In the genomic region with DNA sequence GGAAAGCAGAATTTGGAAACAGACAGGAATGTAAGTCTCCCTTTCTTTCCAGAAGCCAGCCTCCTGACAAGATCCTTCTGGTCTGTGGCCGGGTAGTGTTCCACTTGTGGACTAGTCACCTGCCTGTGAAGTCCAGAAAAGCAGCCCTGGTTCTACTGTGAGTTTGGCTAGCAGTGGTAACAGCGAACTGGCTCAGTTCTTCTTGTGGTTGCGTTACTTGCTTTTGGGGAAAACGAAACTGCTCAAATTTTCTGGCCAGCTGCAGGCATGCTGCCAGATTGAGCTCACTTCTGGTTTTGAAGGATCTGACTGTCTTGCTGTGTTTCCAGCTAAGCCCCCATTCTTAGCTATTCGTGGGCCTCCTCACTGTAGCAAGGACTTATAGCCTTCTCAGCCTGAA, we compare ENCODE assay signal across 9 mouse cellular contexts. TPM values are rescaled to one million over a fixed set of nuclear protein-coding genes. Genes with fewer than 3 reads are reported as not detected.
DNase-seq lines count a peak whose midpoint lies in the region; ATAC-seq lines count a peak whose summit lies in the region.
"Had no signal": no experiment of that assay in that cellular context is flagged by ENCODE, and none has a peak within 500 bp of the region (broad histone marks: within the 10 kb centered on the region; RNA-seq: fewer than 3 reads in every experiment).

A gene (minus strand): TSS at position 190 of the 400 bp plus-strand sequence.

- peak; percentile 20 for DNase-seq in layer of hippocampus, adult 9-11 months
- no peak for DNase-seq in layer of hippocampus, adult 8-10 months (ENCODE audit: low spot score in 2 of 2)
- DNase-seq in NIH3T3 (ENCODE audit: low read depth) = peak; percentile 78
- peak; percentile 13 to 37 for DNase-seq in thymus, adult 18-20 months
- DNase-seq in left cerebral cortex, adult 11 months (ENCODE audit: low spot score) = no peak

- H3K9me3 ChIP-seq in lung, embryonic 15.5 days = no peaks in the 10 kb centered on the region
- H3K9me3 ChIP-seq: limb, embryonic 13.5 days had no signal

- no peaks in the 10 kb centered on the region for H3K4me1 ChIP-seq in lung, embryonic 15.5 days
- H3K4me1 ChIP-seq: limb, embryonic 13.5 days had no signal

- no peak within 1 kb of the TSS for H3K27ac ChIP-seq in lung, embryonic 15.5 days
- H3K27ac ChIP-seq: limb, embryonic 13.5 days had no signal

- no peak within 1 kb of the TSS for H3K9ac ChIP-seq in lung, embryonic 15.5 days
- H3K9ac ChIP-seq: limb, embryonic 13.5 days had no signal

- WGBS in lung, embryonic 15.5 days = 57% methylated on average over 5 of the region's 5 CpGs

- H3K36me3 ChIP-seq in lung, embryonic 15.5 days = no peaks in the 10 kb centered on the region
- H3K36me3 ChIP-seq: limb, embryonic 13.5 days had no signal

- no peaks in the 10 kb centered on the region for H3K27me3 ChIP-seq in lung, embryonic 15.5 days
- H3K27me3 ChIP-seq: limb, embryonic 13.5 days had no signal

- ATAC-seq in granulocyte monocyte progenitor cell, adult 5-6 weeks (replicated peaks; ENCODE audit: poor library complexity, severe bottlenecking) = peak; percentile 83
- ATAC-seq in lung, embryonic 15.5 days (ENCODE audit: borderline replicate concordance, extremely low read depth, low FRiP score, low TSS enrichment) = no peak
- ATAC-seq in cerebellum, adult (ENCODE audit: insufficient number of reproducible peaks, low FRiP score, low TSS enrichment) = no peak

- 0 out of 2 replicates have a peak within 1 kb of the TSS, but pooled peaks have one; percentile 5 for H3K4me2 ChIP-seq in lung, embryonic 15.5 days
- H3K4me2 ChIP-seq: limb, embryonic 13.5 days had no signal

- no peak within 1 kb of the TSS for H3K4me3 ChIP-seq in lung, embryonic 15.5 days
- H3K4me3 ChIP-seq: limb, embryonic 13.5 days had no signal

RNA-seq across cellular contexts. Expression of the gene that starts here (rescaled TPM):
- total RNA-seq in layer of hippocampus, adult 8-10 months (2022) = 1 to 10 TPM in 2 of 4 experiments, under 1 TPM in 2; 0.23 to 2.6 (median 1.1) TPM
- total RNA-seq in granulocyte monocyte progenitor cell, adult 5-6 weeks (2014; fragmentation: Nextera tagmentation) = 8.5 and 8.9 TPM in 2 replicates
- 7.6 and 10.2 TPM in 2 replicates for total RNA-seq in granulocyte monocyte progenitor cell, adult 5-6 weeks (2017)
- 0.29 and 0.74 TPM in 2 replicates for polyA plus RNA-seq in lung, embryonic 15.5 days (2015; fragmentation: Nextera tagmentation; extraction: Ambion mirVana)

Comparison
In these comparisons a context has a peak if more than half of its experiments do, and no peak if none do; other contexts are left out.
1. DNase-seq: peak in layer of hippocampus, adult 9-11 months (single experiment), NIH3T3 (single experiment) and thymus, adult 18-20 months (2 of 2); none in layer of hippocampus, adult 8-10 months (0 of 2) and left cerebral cortex, adult 11 months (single experiment).